Mouse (Mus musculus): ENCODE results near the gene Hao1.

DNA sequence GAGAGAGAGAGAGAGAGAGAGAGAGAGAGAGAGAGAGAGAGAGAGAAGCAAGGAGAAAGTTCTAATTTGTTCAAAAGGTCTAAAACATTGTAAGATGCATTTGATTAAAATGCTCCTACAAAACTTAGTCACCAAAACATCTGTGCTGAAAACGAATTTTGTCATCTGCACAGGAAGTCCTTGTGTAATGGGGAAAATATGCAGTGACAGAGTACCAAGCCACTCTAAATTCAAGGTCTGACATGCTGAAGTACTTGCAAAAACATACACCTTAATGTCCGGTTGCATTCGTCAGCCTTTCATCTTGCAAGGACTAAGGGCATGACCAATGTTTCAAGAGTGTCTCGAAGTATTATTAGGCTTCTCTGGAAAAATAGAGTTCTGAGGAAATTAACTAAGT, 15.7 kb downstream of the Hao1 start:
- TF ChIP-seq CTCF (conservative IDR thresholded peaks at IDR 0.05; ENCODE audit: insufficient read depth, insufficient read length, low read depth, low read length) (no peak), POLR2A (IDR thresholded peaks at IDR 0.05; ENCODE audit: low read depth, low read length) (no peak)
